Mouse (Mus musculus): ENCODE data around the gene Zfp114. TPM values are rescaled to one million over a fixed set of nuclear protein-coding genes. Genes with fewer than 3 reads are reported as not detected.

Zfp114 gene
- polyA plus RNA-seq, 1 experiment from 2014 or later, result 0.19 TPM

DNA sequence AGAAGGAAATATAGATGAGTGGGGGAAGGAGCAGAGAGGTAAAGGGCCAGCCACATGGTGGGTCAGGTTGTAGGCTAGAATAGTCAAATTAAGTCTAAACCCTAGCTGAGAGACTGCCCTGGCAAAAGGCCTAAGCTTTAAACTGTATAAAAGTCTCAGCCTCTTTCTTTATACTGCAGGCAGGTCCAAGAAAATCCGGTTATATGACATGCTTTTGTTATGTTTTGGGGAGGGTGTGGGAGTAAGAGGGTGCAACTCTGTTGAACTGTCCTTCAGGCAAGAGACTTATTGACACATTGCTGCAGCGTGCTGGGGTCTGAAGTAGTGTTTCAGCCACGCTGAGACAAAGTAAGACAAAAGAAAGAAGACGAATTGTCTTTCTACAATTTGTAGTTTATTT is 2.7 kb upstream of the Zfp114 start:
- H3K9ac ChIP-seq (replicated peaks), result no peak overlapping the region
- WGBS (ENCODE audit: insufficient replicate concordance), result 55% methylated on average over 4 of the region's 4 CpGs
- no peaks in the 10 kb centered on the region for H3K36me3 ChIP-seq (replicated peaks; ENCODE audit: insufficient read depth, low read length)
- peaks cover 5% of the 10 kb centered on the region; the same call in 1 of the 2 replicates for H3K4me1 ChIP-seq (ENCODE audit: insufficient read depth)
- H3K27ac ChIP-seq (ENCODE audit: low read depth), result no peak overlapping the region
- no peak overlapping the region for H3K4me2 ChIP-seq (ENCODE audit: low read depth, low read length)
- no peak overlapping the region for H3K4me3 ChIP-seq (ENCODE audit: low read depth, low read length)
- DNase-seq (no peak), ATAC-seq (no peak)
- no peaks in the 10 kb centered on the region for H3K9me3 ChIP-seq (ENCODE audit: low read length)
- no peaks in the 10 kb centered on the region for H3K27me3 ChIP-seq (ENCODE audit: insufficient read depth, low read length)
- TF ChIP-seq EP300 (IDR thresholded peaks at IDR 0.05; ENCODE audit: low read depth), result no peak

DNA sequence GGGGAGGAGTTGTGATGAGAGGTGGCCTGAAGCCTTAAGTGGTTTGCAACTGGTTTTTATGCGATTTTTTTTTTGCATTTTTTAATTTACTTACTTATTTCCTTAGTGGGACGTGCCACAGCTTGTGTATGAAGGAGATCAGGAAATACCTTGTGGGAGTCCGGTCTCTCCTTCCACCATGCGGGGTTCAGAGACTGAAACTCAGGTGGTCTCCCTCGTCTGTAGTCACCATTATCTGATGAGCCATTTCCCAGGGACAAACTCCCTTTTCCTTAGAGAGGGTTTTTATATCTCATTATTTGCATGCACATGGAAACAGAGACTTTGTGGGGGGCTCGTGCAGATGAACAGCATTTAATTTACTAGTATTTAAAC is 464 bp downstream of the Zfp114 start:
- H3K4me1 ChIP-seq (ENCODE audit: insufficient read depth), result peaks cover 5% of the 10 kb centered on the region; the same call in 1 of the 2 replicates
- no peak overlapping the region for H3K27ac ChIP-seq (ENCODE audit: low read depth)
- H3K9me3 ChIP-seq (ENCODE audit: low read length), result no peaks in the 10 kb centered on the region
- peak overlapping the region; percentile 31; the same call in 1 of the 2 replicates for H3K9ac ChIP-seq (replicated peaks)
- WGBS (ENCODE audit: insufficient replicate concordance), result 46% methylated on average over 6 of the region's 6 CpGs
- H3K4me2 ChIP-seq (ENCODE audit: low read depth, low read length), result peak overlapping the region; percentile 68
- ATAC-seq (no peak), DNase-seq (no peak)
- no peak for TF ChIP-seq CTCF (IDR thresholded peaks at IDR 0.05; ENCODE audit: low read depth)
- TF ChIP-seq EP300 (IDR thresholded peaks at IDR 0.05; ENCODE audit: low read depth), result no peak
- H3K4me3 ChIP-seq (ENCODE audit: low read depth, low read length), result peak overlapping the region; percentile 48
- no peaks in the 10 kb centered on the region for H3K36me3 ChIP-seq (replicated peaks; ENCODE audit: insufficient read depth, low read length)
- no peaks in the 10 kb centered on the region for H3K27me3 ChIP-seq (ENCODE audit: insufficient read depth, low read length)

DNA sequence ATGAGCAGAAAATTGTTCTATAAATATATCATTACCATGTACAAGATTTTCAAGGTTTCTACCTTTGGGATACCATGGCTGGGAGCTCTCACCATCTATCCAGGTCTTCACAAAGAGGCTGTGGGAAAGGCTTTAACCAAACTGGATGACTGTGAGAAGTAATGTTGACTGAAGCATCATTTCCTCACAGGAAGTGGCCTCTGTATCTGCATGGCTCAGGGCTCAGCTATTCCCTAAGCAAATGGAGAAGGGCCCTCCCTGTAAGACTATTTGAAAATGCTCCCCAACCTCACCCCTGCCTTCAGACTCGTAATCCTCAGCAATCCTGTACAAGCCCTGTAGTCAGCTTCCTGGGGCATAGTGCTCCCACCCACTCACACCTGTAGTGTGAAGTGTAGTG is 12.8 kb downstream of the Zfp114 start:
- Histone ChIP-seq H3K4me3 (ENCODE audit: low read depth, low read length) (no peak overlapping the region), H3K9me3 (ENCODE audit: low read length) (no peaks in the 10 kb centered on the region), H3K36me3 (replicated peaks; ENCODE audit: insufficient read depth, low read length) (no peaks in the 10 kb centered on the region), H3K4me1 (ENCODE audit: insufficient read depth) (0 out of 2 replicates have a peak, but pooled peaks cover 2% of the 10 kb centered on the region), H3K27me3 (ENCODE audit: insufficient read depth, low read length) (no peaks in the 10 kb centered on the region), H3K27ac (ENCODE audit: low read depth) (no peak overlapping the region), H3K4me2 (ENCODE audit: low read depth, low read length) (no peak overlapping the region), H3K9ac (replicated peaks) (no peak overlapping the region)
- 15% methylated on average over 1 of the region's 1 CpGs for WGBS (ENCODE audit: insufficient replicate concordance)
- TF ChIP-seq EP300 (IDR thresholded peaks at IDR 0.05; ENCODE audit: low read depth) (no peak), CTCF (IDR thresholded peaks at IDR 0.05; ENCODE audit: low read depth) (no peak)
- no peak for DNase-seq
- ATAC-seq, result no peak

DNA sequence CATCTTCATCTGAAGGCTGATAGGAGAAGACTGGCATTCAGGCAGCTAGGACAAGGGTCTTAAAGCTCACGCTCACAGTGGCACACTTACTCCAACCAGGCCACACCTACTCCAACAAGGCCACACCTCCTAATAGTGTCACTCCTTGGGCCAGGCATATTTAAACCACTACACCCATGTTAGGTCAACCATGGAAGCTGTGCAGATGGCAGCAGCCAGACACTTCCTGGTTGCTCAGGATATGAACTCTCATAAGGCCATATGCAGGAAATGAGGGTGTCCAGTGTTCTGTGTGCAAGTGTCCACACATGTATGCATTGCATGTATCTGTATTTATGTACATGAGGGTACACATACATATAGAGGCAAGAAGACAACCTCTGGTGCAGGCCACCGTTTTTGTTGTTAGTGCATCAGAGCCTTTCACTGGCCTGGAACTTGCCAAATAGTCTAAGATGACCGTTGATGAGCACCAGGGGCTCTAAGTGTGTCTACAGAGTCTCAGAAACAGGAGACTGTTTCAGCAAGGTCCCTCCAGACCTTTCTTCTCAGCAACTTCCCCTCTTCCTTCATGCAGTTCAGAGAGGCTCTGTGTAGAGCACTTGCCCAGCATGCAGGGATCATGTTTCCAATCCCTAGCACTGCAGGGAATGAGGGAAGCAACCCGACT is 14.2 kb downstream of the Zfp114 start:
- Histone ChIP-seq H3K9me3 (ENCODE audit: low read length) (no peaks in the 10 kb centered on the region), H3K27ac (ENCODE audit: low read depth) (no peak overlapping the region), H3K27me3 (ENCODE audit: insufficient read depth, low read length) (no peaks in the 10 kb centered on the region), H3K4me3 (ENCODE audit: low read depth, low read length) (no peak overlapping the region), H3K4me2 (ENCODE audit: low read depth, low read length) (no peak overlapping the region), H3K4me1 (ENCODE audit: insufficient read depth) (0 out of 2 replicates have a peak, but pooled peaks cover 2% of the 10 kb centered on the region), H3K9ac (replicated peaks) (no peak overlapping the region), H3K36me3 (replicated peaks; ENCODE audit: insufficient read depth, low read length) (0 out of 2 replicates have a peak, but pooled peaks cover 2% of the 10 kb centered on the region)
- no peak for ATAC-seq
- TF ChIP-seq CTCF (IDR thresholded peaks at IDR 0.05; ENCODE audit: low read depth) (no peak), EP300 (IDR thresholded peaks at IDR 0.05; ENCODE audit: low read depth) (no peak)
- no peak for DNase-seq
- 53% methylated on average over 4 of the region's 4 CpGs for WGBS (ENCODE audit: insufficient replicate concordance)

DNA sequence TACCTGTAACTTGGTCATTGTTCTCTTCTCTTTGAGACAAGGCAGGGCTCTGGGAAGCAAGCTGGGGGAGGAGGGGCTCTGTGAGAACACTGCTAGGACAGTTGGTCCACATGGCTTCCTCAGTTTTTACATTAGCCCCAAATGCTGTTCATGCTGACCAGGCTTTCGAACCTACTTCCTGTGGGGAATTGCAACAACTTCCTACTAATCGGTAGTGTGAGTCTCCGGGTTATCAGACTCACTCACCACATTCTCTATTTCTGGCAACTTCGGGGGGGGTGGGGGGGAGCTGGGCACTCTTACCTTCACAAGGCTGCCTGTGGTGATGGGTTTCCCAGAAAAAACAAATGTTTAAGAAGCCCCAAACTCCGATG is 14.7 kb downstream of the Zfp114 start:
- H3K9me3 ChIP-seq (ENCODE audit: low read length), result no peaks in the 10 kb centered on the region
- DNase-seq (no peak), ATAC-seq (no peak)
- WGBS (ENCODE audit: insufficient replicate concordance), result 18% methylated on average over 5 of the region's 5 CpGs
- no peaks in the 10 kb centered on the region for H3K27me3 ChIP-seq (ENCODE audit: insufficient read depth, low read length)
- H3K4me1 ChIP-seq (ENCODE audit: insufficient read depth), result 0 out of 2 replicates have a peak, but pooled peaks cover 2% of the 10 kb centered on the region
- TF ChIP-seq CTCF (IDR thresholded peaks at IDR 0.05; ENCODE audit: low read depth) (no peak), EP300 (IDR thresholded peaks at IDR 0.05; ENCODE audit: low read depth) (no peak)
- H3K4me3 ChIP-seq (ENCODE audit: low read depth, low read length), result no peak overlapping the region
- H3K27ac ChIP-seq (ENCODE audit: low read depth), result no peak overlapping the region
- H3K36me3 ChIP-seq (replicated peaks; ENCODE audit: insufficient read depth, low read length), result 0 out of 2 replicates have a peak, but pooled peaks cover 2% of the 10 kb centered on the region
- no peak overlapping the region for H3K9ac ChIP-seq (replicated peaks)
- no peak overlapping the region for H3K4me2 ChIP-seq (ENCODE audit: low read depth, low read length)

DNA sequence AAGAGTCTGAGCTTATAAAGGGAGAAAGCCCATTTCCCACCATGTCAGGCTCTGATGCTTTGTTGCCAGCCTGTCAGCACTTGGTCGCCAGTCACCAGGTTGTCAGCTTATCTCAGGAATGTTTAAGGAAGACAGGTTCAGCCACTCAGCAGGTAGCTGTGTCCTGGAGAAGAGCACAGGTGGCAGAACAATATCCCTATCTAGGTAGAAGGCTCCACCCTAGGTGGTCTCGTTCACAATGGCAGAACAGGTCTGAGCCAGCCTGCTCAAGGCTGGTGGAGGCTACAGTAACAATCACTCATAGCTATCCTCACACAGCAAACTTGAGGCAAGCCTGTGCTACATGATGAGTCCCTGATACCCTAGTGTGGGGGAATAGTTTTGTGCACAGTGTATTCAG is 16.5 kb downstream of the Zfp114 start:
- Histone ChIP-seq H3K4me2 (ENCODE audit: low read depth, low read length) (no peak overlapping the region), H3K4me1 (ENCODE audit: insufficient read depth) (0 out of 2 replicates have a peak, but pooled peaks cover 2% of the 10 kb centered on the region), H3K27ac (ENCODE audit: low read depth) (no peak overlapping the region), H3K4me3 (ENCODE audit: low read depth, low read length) (no peak overlapping the region), H3K9ac (replicated peaks) (no peak overlapping the region), H3K36me3 (replicated peaks; ENCODE audit: insufficient read depth, low read length) (0 out of 2 replicates have a peak, but pooled peaks cover 2% of the 10 kb centered on the region), H3K27me3 (ENCODE audit: insufficient read depth, low read length) (no peaks in the 10 kb centered on the region), H3K9me3 (ENCODE audit: low read length) (no peaks in the 10 kb centered on the region)
- WGBS (ENCODE audit: insufficient replicate concordance), result 60% methylated on average over 2 of the region's 2 CpGs
- no peak for DNase-seq
- no peak for ATAC-seq
- TF ChIP-seq EP300 (IDR thresholded peaks at IDR 0.05; ENCODE audit: low read depth) (no peak), CTCF (IDR thresholded peaks at IDR 0.05; ENCODE audit: low read depth) (no peak)

All from liver, postnatal 0 days (tissue).